Mouse (Mus musculus) kidney, adult 2 months (tissue): Measurements from ENCODE around the gene Depdc7. TPM values are rescaled to one million over a fixed set of nuclear protein-coding genes. Genes with fewer than 3 reads are reported as not detected.

Experiments
- DNase-seq: peaks from one replicate; pipeline ENCODE4 v3.0.0; 2021
- H3K27ac ChIP-seq: fragments of 200-500 bp; 2 replicates; pipeline ENCODE4 v1.5.1; 2012; ENCODE audit warnings: low read depth, low read length, control low read depth, inconsistent platforms; ENCODE audit not compliant: insufficient read depth
- H3K27me3 ChIP-seq: fragments of 200-500 bp; replicated peaks from 2 replicates; pipeline ENCODE4 v1.6.1; 2012; ENCODE audit warnings: mild to moderate bottlenecking, moderate library complexity, low read length, inconsistent platforms; ENCODE audit not compliant: control insufficient read depth, insufficient read depth
- H3K36me3 ChIP-seq: fragments of 200-500 bp; 2 replicates; pipeline ENCODE4 v1.6.1; 2012; ENCODE audit warnings: mild to moderate bottlenecking, moderate library complexity, low read length, inconsistent platforms; ENCODE audit not compliant: control insufficient read depth, insufficient read depth
- H3K4me1 ChIP-seq: fragments of 200-500 bp; 2 replicates; pipeline ENCODE4 v1.6.1; 2011; ENCODE audit warnings: low read length; ENCODE audit not compliant: control insufficient read depth, insufficient read depth
- H3K4me3 ChIP-seq: fragments of 200-500 bp; 2 replicates; pipeline ENCODE4 v1.5.1; 2011; ENCODE audit warnings: mild to moderate bottlenecking, low read depth, low read length, control low read depth; ENCODE audit not compliant: insufficient read depth
- CTCF ChIP-seq: fragments of 200-500 bp; conservative IDR thresholded peaks from 2 replicates; pipeline ENCODE4 v1.5.1; 2011; ENCODE audit warnings: low read depth, mild to moderate bottlenecking, control low read depth, low read length, moderate library complexity, mixed read lengths; ENCODE audit not compliant: insufficient read depth, insufficient read length
- POLR2A ChIP-seq: fragments of 200-500 bp; IDR thresholded peaks from one replicate; pipeline ENCODE4 v1.6.1; 2011; ENCODE audit warnings: low read depth, low read length, control low read depth
- WGBS: fragments of 180-500 bp; shearing (Covaris S2); methylation state at CpG from one replicate; pipeline ENCODE4 v1.1.7; 2018; 5-methylcytosine and 5-hydroxymethylcytosine counted together
- polyA plus RNA-seq: library from polyadenylated mRNA; depleted of rRNA; stranded (reverse); fragments of >200 nt; gene quantifications from 2 replicates; pipeline ENCODE4 v1.2.3, GENCODE M21; 2012

The Depdc7 gene
- polyA plus RNA-seq, 1 experiment: 16.0 TPM

GRCm38 (mm10) chr2:104717231-104717735, 25.4 kb downstream of the Depdc7 start:
- Histone ChIP-seq H3K27me3 (no peaks in the 10 kb centered on the region), H3K4me3 (no peak overlapping the region), H3K27ac (no peak overlapping the region), H3K4me1 (no peaks in the 10 kb centered on the region), H3K36me3 (no peaks in the 10 kb centered on the region)
- WGBS: 72% methylated on average over 2 of the region's 2 CpGs
- TF ChIP-seq CTCF: no peak
- peak; percentile 17 for DNase-seq

GRCm38 (mm10) chr2:104716279-104716678, 26.4 kb downstream of the Depdc7 start, which contains the start of gene Pin1rt1:
Pin1rt1 (minus strand) TSS chr2:104716379.
- Histone ChIP-seq H3K4me1 (no peaks in the 10 kb centered on the region), H3K36me3 (no peaks in the 10 kb centered on the region), H3K27ac (no peak within 1 kb of the TSS), H3K27me3 (no peaks in the 10 kb centered on the region), H3K4me3 (no peak within 1 kb of the TSS)
- no peak for DNase-seq
- 96% methylated on average over 4 of the region's 4 CpGs for WGBS
- TF ChIP-seq CTCF (no peak), POLR2A (no peak)

GRCm38 (mm10) chr2:104714254-104714691, 28.4 kb downstream of the Depdc7 start:
- DNase-seq: peak; percentile 71
- H3K4me1 ChIP-seq: no peaks in the 10 kb centered on the region
- no peak overlapping the region for H3K4me3 ChIP-seq
- no peak overlapping the region for H3K27ac ChIP-seq
- 36% methylated on average over 15 of the region's 15 CpGs for WGBS
- no peaks in the 10 kb centered on the region for H3K36me3 ChIP-seq
- no peaks in the 10 kb centered on the region for H3K27me3 ChIP-seq
- TF ChIP-seq POLR2A: no peak
- no peak for TF ChIP-seq CTCF

GRCm38 (mm10) chr2:104712486-104712809, 30.2 kb downstream of the Depdc7 start:
- H3K4me1 ChIP-seq: no peaks in the 10 kb centered on the region
- H3K4me3 ChIP-seq: peak overlapping the region; percentile 84
- 2% methylated on average over 7 of the region's 7 CpGs for WGBS
- peak overlapping the region; percentile 91; the same call in 1 of the 2 replicates for H3K27ac ChIP-seq
- TF ChIP-seq CTCF (no peak), POLR2A (no peak)
- H3K36me3 ChIP-seq: no peaks in the 10 kb centered on the region
- no peak for DNase-seq
- no peaks in the 10 kb centered on the region for H3K27me3 ChIP-seq

GRCm38 (mm10) chr2:104711585-104712485, 30.8 kb downstream of the Depdc7 start, which contains the start of gene Tcp11l1:
Tcp11l1 (minus strand) TSS chr2:104712169.
- under 1% methylated on average over 99 of the region's 99 CpGs for WGBS
- no peak for TF ChIP-seq CTCF
- no peak for TF ChIP-seq POLR2A
- Histone ChIP-seq H3K27ac (peak within 1 kb of the TSS; percentile 91), H3K27me3 (no peaks in the 10 kb centered on the region), H3K4me3 (peak within 1 kb of the TSS; percentile 84), H3K4me1 (no peaks in the 10 kb centered on the region), H3K36me3 (no peaks in the 10 kb centered on the region)
- peak; percentile 71 for DNase-seq

GRCm38 (mm10) chr2:104710670-104711370, 31.9 kb downstream of the Depdc7 start:
- H3K27ac ChIP-seq: no peak overlapping the region
- H3K27me3 ChIP-seq: no peaks in the 10 kb centered on the region
- no peak overlapping the region for H3K4me3 ChIP-seq
- WGBS: 31% methylated on average over 6 of the region's 6 CpGs
- no peak for TF ChIP-seq CTCF
- no peak for TF ChIP-seq POLR2A
- DNase-seq: no peak
- H3K36me3 ChIP-seq: no peaks in the 10 kb centered on the region
- no peaks in the 10 kb centered on the region for H3K4me1 ChIP-seq
